Mouse (Mus musculus): ENCODE data around the gene Olfr700. TPM values are rescaled to one million over a fixed set of nuclear protein-coding genes. Genes with fewer than 3 reads are reported as not detected.
"Not testable (repeated sequence)": the region's sequence is repeated elsewhere in the genome, so short reads cannot be mapped to it uniquely, and the experiment has no call there.

The Olfr700 gene
- polyA plus RNA-seq, 1 experiment = not detected

DNA sequence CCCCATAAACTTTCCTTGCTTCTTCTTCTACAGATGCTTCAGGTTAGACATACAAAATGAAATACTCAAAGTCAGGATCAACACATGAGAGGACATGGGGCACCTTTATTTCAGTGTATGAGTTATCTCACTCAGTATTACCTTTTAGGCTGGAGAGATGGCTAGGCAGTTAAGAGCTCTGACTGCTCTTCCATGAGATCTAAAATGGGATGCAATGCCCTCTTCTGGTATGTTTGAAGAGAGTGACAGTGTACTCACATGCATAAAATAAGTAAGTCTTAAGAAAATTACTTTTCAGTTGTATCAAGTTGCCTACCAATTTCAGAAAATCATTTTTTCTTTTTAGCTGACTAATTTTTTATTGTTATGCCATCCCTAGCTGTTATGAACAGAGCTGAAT lies 20.3 kb downstream of the Olfr700 start:
- H3K4me3 ChIP-seq (ENCODE audit: control insufficient read depth, insufficient read depth, low read length) = no peak overlapping the region
- no peak for TF ChIP-seq POLR2A (IDR thresholded peaks at IDR 0.05; ENCODE audit: control insufficient read depth, extremely low read depth, insufficient read depth, low read length, poor library complexity)
- no peak for DNase-seq

DNA sequence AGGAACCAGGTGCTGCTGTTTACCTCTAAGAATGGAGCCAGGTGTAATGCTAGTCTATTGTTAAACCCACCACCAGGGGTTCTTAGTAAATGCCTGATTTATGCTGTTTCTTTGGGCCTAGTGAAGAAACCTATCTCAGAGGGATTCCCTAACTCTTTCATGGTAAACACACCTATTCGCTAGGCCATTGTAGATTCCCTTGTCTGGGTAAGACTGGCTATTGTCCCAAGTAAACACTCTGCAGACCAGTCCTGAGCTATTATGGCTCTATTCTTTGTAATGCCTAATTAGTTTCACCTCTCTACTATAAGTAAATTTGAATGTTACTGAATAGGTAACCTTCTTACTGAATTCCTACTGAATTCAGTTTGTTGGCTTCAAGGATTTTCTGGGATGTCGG lies 47.6 kb downstream of the Olfr700 start:
- DNase-seq; H3K27me3 ChIP-seq (ENCODE audit: control insufficient read depth, insufficient read depth, low read length); H3K36me3 ChIP-seq (ENCODE audit: control insufficient read depth, insufficient read depth, low read length); H3K27ac ChIP-seq (ENCODE audit: control insufficient read depth, insufficient read depth, low read length); H3K4me1 ChIP-seq (replicated peaks; ENCODE audit: control insufficient read depth, insufficient read depth, low read length); H3K4me3 ChIP-seq (ENCODE audit: control insufficient read depth, insufficient read depth, low read length): not testable (repeated sequence)
- WGBS = 100% methylated on average over 2 of the region's 2 CpGs

More for the DNA sequence above, 20.3 kb downstream of the Olfr700 start:
- Histone ChIP-seq H3K36me3 (ENCODE audit: control insufficient read depth, insufficient read depth, low read length) (no peaks in the 10 kb centered on the region), H3K4me1 (replicated peaks; ENCODE audit: control insufficient read depth, insufficient read depth, low read length) (no peaks in the 10 kb centered on the region), H3K27ac (ENCODE audit: control insufficient read depth, insufficient read depth, low read length) (no peak overlapping the region), H3K27me3 (ENCODE audit: control insufficient read depth, insufficient read depth, low read length) (no peaks in the 10 kb centered on the region)

DNA sequence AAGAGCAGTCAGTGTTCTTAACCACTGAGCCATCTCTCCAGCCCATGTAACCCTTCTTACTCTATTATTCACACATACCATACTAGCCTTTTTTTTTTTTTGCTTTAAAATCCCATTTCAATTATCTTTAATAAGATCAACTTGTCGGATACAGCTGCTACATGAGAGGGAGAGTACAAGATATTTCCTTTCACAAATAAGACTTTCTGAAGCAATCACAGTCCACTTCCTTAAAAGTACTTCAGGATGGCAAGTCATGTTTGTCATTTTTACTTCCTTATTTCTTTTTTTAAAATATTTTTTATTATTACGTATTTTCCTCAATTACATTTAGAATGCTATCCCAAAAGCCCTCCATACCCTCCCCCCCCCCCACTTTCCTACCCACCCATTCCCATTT lies 49.8 kb downstream of the Olfr700 start:
- DNase-seq = no peak
- Histone ChIP-seq H3K4me3 (ENCODE audit: control insufficient read depth, insufficient read depth, low read length) (no peak overlapping the region), H3K27ac (ENCODE audit: control insufficient read depth, insufficient read depth, low read length) (no peak overlapping the region), H3K36me3 (ENCODE audit: control insufficient read depth, insufficient read depth, low read length) (no peaks in the 10 kb centered on the region), H3K4me1 (replicated peaks; ENCODE audit: control insufficient read depth, insufficient read depth, low read length) (no peaks in the 10 kb centered on the region), H3K27me3 (ENCODE audit: control insufficient read depth, insufficient read depth, low read length) (no peaks in the 10 kb centered on the region)
- 85% methylated on average over 2 of the region's 2 CpGs for WGBS
- TF ChIP-seq CTCF (IDR thresholded peaks at IDR 0.05; ENCODE audit: borderline replicate concordance, control insufficient read depth, extremely low read depth, insufficient read depth, low read length, poor library complexity) (no peak), POLR2A (IDR thresholded peaks at IDR 0.05; ENCODE audit: control insufficient read depth, extremely low read depth, insufficient read depth, low read length, poor library complexity) (no peak)

Other genes with a start within 250 kb of the Olfr700 start
- not detected in 2 replicates for gene Olfr693, start 128.2 kb downstream of the Olfr700 start, polyA plus RNA-seq (2012; rRNA removed)
- gene Olfr694, start 117.0 kb downstream of the Olfr700 start, polyA plus RNA-seq (2012; rRNA removed) = not detected in 2 replicates
- not detected in 2 replicates for gene Olfr695, start 92.4 kb downstream of the Olfr700 start, polyA plus RNA-seq (2012; rRNA removed)
- gene Olfr697, start 66.4 kb downstream of the Olfr700 start, polyA plus RNA-seq (2012; rRNA removed) = not detected in 2 replicates
- not detected in 2 replicates for gene Olfr698, start 53.4 kb downstream of the Olfr700 start, polyA plus RNA-seq (2012; rRNA removed)
- not detected in 2 replicates for gene Olfr699, start 15.6 kb downstream of the Olfr700 start, polyA plus RNA-seq (2012; rRNA removed)
- gene Olfr701, start 5.3 kb upstream of the Olfr700 start, polyA plus RNA-seq (2012; rRNA removed) = 0.09 TPM in 1 of 2 replicates, not detected in the other
- not detected in 2 replicates for gene Olfr702, start 25.1 kb upstream of the Olfr700 start, polyA plus RNA-seq (2012; rRNA removed)
- not detected in 2 replicates for gene Olfr703, start 34.5 kb upstream of the Olfr700 start, polyA plus RNA-seq (2012; rRNA removed)
- gene Olfr704, start 54.4 kb upstream of the Olfr700 start, polyA plus RNA-seq (2012; rRNA removed) = not detected in 2 replicates
- not detected in 2 replicates for gene Olfr705, start 68.1 kb upstream of the Olfr700 start, polyA plus RNA-seq (2012; rRNA removed)
- gene Olfr706, start 79.3 kb upstream of the Olfr700 start, polyA plus RNA-seq (2012; rRNA removed) = not detected in 2 replicates
- gene Olfr707, start 92.4 kb upstream of the Olfr700 start, polyA plus RNA-seq (2012; rRNA removed) = not detected in 2 replicates
- not detected in 2 replicates for gene Olfr1532-ps1, start 99.2 kb upstream of the Olfr700 start, polyA plus RNA-seq (2012; rRNA removed)
- not detected in 2 replicates for gene Olfr709-ps1, start 123.4 kb upstream of the Olfr700 start, polyA plus RNA-seq (2012; rRNA removed)
- not detected in 2 replicates for gene Olfr710, start 139.5 kb upstream of the Olfr700 start, polyA plus RNA-seq (2012; rRNA removed)
- not detected in 2 replicates for gene Olfr6, start 155.1 kb upstream of the Olfr700 start, polyA plus RNA-seq (2012; rRNA removed)
- not detected in 2 replicates for gene Olfr711, start 166.6 kb upstream of the Olfr700 start, polyA plus RNA-seq (2012; rRNA removed)
- not detected in 2 replicates for gene Olfr2, start 197.2 kb upstream of the Olfr700 start, polyA plus RNA-seq (2012; rRNA removed)
- not detected in 2 replicates for gene Olfr713, start 222.3 kb upstream of the Olfr700 start, polyA plus RNA-seq (2012; rRNA removed)